Mouse (Mus musculus) A20 (cell line): ENCODE measurements around the gene Taz.

ENCODE experiments used
- DNase-seq: peaks from one replicate; pipeline ENCODE4 v3.0.0-alpha.2; 2011; ENCODE audit warnings: low read depth, low spot score

Gene Taz

GRCm38 (mm10) chrX:74281732-74282394 is at the start of gene Taz, which contains the start of gene Dnase1l1:
Gene Taz (plus strand): TSS chrX:74281912.
Gene Dnase1l1 (minus strand): TSS chrX:74282337.
- DNase-seq = peak; percentile 74

- DNase-seq = no peak
Measured at GRCm38 (mm10) chrX:74233196-74233595, 48.5 kb upstream of the Taz start.

GRCm38 (mm10) chrX:74240332-74240731 is 41.4 kb upstream of the Taz start:
- no peak for DNase-seq

GRCm38 (mm10) chrX:74243396-74243795 is 38.3 kb upstream of the Taz start:
- no peak for DNase-seq

- DNase-seq = peak; percentile 72
Measured at GRCm38 (mm10) chrX:74243807-74244206, 37.9 kb upstream of the Taz start.

GRCm38 (mm10) chrX:74244614-74245083 is 37.1 kb upstream of the Taz start:
- no peak for DNase-seq

- DNase-seq = no peak
Measured at GRCm38 (mm10) chrX:74245107-74245506, 36.6 kb upstream of the Taz start.

- peak; percentile 75 for DNase-seq
Measured at GRCm38 (mm10) chrX:74245687-74246086, 36.0 kb upstream of the Taz start.

- DNase-seq = peak; percentile 90
Measured at GRCm38 (mm10) chrX:74246213-74246681, 35.5 kb upstream of the Taz start.

- DNase-seq = no peak
Measured at GRCm38 (mm10) chrX:74246693-74247092, 35.0 kb upstream of the Taz start.

- peak; percentile 69 for DNase-seq
Measured at GRCm38 (mm10) chrX:74248651-74249050, 33.1 kb upstream of the Taz start.

- DNase-seq = peak; percentile 64
Measured at GRCm38 (mm10) chrX:74249615-74250014, 32.1 kb upstream of the Taz start, which contains the start of gene Flna. Gene Flna (minus strand): TSS chrX:74249820.

GRCm38 (mm10) chrX:74254153-74254887 is 27.4 kb upstream of the Taz start, which contains the start of gene Emd:
Gene Emd (plus strand): TSS chrX:74254687.
- peak; percentile 92 for DNase-seq

GRCm38 (mm10) chrX:74254888-74255565 is 26.7 kb upstream of the Taz start:
- DNase-seq = no peak

GRCm38 (mm10) chrX:74257746-74258145 is 24.0 kb upstream of the Taz start:
- DNase-seq = no peak

- DNase-seq = no peak
Measured at GRCm38 (mm10) chrX:74269736-74270061, 12.0 kb upstream of the Taz start.

- DNase-seq = peak; percentile 95
Measured at GRCm38 (mm10) chrX:74270062-74270901, 11.4 kb upstream of the Taz start, which contains the start of gene Rpl10. Gene Rpl10 (plus strand): TSS chrX:74270812.

- DNase-seq = peak; percentile 54
Measured at GRCm38 (mm10) chrX:74270902-74271551, 10.7 kb upstream of the Taz start.

GRCm38 (mm10) chrX:74273422-74274322 is 8.0 kb upstream of the Taz start:
- DNase-seq = peak; percentile 31

- DNase-seq = peak; percentile 13
Measured at GRCm38 (mm10) chrX:74277916-74278315, 3.8 kb upstream of the Taz start.
